Mouse (Mus musculus): ENCODE measurements at regions not wholly inside any gene's neighbourhood (a gene's known extent, or its start where the extent isn't known, plus 50 kb on each side); places are given as distances from the start of the nearest gene placed in this dataset.

GRCm38 (mm10) chr19:33078681-33079360 is 313.3 kb downstream of the Rnls start:
- Histone ChIP-seq H3K4me3 (ENCODE audit: low read depth, low read length) (no peak overlapping the region), H3K9ac (ENCODE audit: low read length) (no peak overlapping the region), H3K4me2 (ENCODE audit: low read depth, severe bottlenecking) (no peak overlapping the region), H3K4me1 (ENCODE audit: control insufficient read depth, insufficient read depth, low read length) (no peaks in the 10 kb centered on the region), H3K27me3 (ENCODE audit: control insufficient read depth, insufficient read depth, low read length) (no peaks in the 10 kb centered on the region), H3K36me3 (ENCODE audit: control insufficient read depth, insufficient read depth, low read length) (no peaks in the 10 kb centered on the region), H3K27ac (replicated peaks; ENCODE audit: low read depth, low read length) (no peak overlapping the region), H3K9me3 (ENCODE audit: control insufficient read depth, low read length) (no peaks in the 10 kb centered on the region)
- ATAC-seq (ENCODE audit: insufficient number of reproducible peaks, low FRiP score, low TSS enrichment, low read depth) (no peak), DNase-seq (ENCODE audit: low spot score) (no peak)
- 81% methylated on average over 4 of the region's 4 CpGs for WGBS

GRCm38 (mm10) chr19:33079959-33080358 is 312.1 kb downstream of the Rnls start:
- no peak for DNase-seq (ENCODE audit: low spot score)
- Histone ChIP-seq H3K27me3 (ENCODE audit: control insufficient read depth, insufficient read depth, low read length) (no peaks in the 10 kb centered on the region), H3K36me3 (ENCODE audit: control insufficient read depth, insufficient read depth, low read length) (no peaks in the 10 kb centered on the region), H3K9me3 (ENCODE audit: control insufficient read depth, low read length) (no peaks in the 10 kb centered on the region), H3K27ac (replicated peaks; ENCODE audit: low read depth, low read length) (no peak overlapping the region), H3K9ac (ENCODE audit: low read length) (no peak overlapping the region), H3K4me3 (ENCODE audit: low read depth, low read length) (no peak overlapping the region), H3K4me1 (ENCODE audit: control insufficient read depth, insufficient read depth, low read length) (no peaks in the 10 kb centered on the region), H3K4me2 (ENCODE audit: low read depth, severe bottlenecking) (no peak overlapping the region)
- no peak for ATAC-seq (ENCODE audit: insufficient number of reproducible peaks, low FRiP score, low TSS enrichment, low read depth)
- 80% methylated on average over 2 of the region's 2 CpGs for WGBS

DNA sequence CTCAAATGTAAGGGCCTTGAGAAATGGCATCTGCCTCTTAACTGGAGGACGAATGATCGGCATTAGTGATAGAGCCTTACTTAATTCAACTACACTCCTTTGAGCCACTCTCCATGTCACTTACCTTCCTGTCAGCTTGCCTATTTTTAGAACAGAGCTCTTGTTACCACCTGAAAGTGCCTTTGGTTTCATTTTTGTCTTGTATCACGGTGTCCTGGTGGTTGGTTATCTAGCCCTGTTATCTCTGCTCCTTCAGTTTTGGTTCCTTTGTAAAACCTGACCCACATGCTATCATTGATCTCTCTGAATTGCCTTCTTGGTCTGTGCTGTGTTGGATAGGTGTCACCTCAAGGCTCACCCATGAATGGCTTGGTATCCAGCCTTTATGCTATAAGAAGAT is 310.6 kb downstream of the Rnls start:
- Histone ChIP-seq H3K4me2 (ENCODE audit: low read depth, severe bottlenecking) (no peak overlapping the region), H3K27me3 (ENCODE audit: control insufficient read depth, insufficient read depth, low read length) (no peaks in the 10 kb centered on the region), H3K4me3 (ENCODE audit: low read depth, low read length) (no peak overlapping the region), H3K9ac (ENCODE audit: low read length) (no peak overlapping the region), H3K36me3 (ENCODE audit: control insufficient read depth, insufficient read depth, low read length) (no peaks in the 10 kb centered on the region), H3K27ac (replicated peaks; ENCODE audit: low read depth, low read length) (no peak overlapping the region), H3K4me1 (ENCODE audit: control insufficient read depth, insufficient read depth, low read length) (no peaks in the 10 kb centered on the region), H3K9me3 (ENCODE audit: control insufficient read depth, low read length) (no peaks in the 10 kb centered on the region)
- no peak for DNase-seq (ENCODE audit: low spot score)
- WGBS = 93% methylated on average over 3 of the region's 3 CpGs
- ATAC-seq (ENCODE audit: insufficient number of reproducible peaks, low FRiP score, low TSS enrichment, low read depth) = no peak

DNA sequence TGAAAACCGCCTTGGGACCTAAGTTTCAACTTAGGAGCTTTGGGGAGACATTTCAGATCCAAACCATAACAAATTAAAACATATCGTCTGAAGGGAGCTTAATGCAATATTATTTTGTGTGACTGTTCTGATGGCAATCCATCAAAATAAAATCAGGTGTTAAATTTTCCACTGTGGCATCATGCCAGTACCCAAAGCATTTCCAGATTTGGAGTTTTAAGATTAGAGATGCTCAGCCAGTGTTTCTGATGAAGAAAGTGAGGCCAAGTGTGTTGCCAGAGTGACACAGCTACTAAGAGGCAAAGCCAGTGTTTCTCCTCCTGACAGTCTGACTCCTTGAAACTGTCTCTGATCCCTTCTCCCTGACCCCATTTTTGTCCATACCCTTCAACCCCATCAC is 308.7 kb downstream of the Rnls start:
- H3K9ac ChIP-seq (ENCODE audit: low read length) = no peak overlapping the region
- H3K36me3 ChIP-seq (ENCODE audit: control insufficient read depth, insufficient read depth, low read length) = no peaks in the 10 kb centered on the region
- ATAC-seq (ENCODE audit: insufficient number of reproducible peaks, low FRiP score, low TSS enrichment, low read depth) = no peak
- no peaks in the 10 kb centered on the region for H3K9me3 ChIP-seq (ENCODE audit: control insufficient read depth, low read length)
- no peaks in the 10 kb centered on the region for H3K4me1 ChIP-seq (ENCODE audit: control insufficient read depth, insufficient read depth, low read length)
- no peak overlapping the region for H3K4me3 ChIP-seq (ENCODE audit: low read depth, low read length)
- WGBS = 74% methylated on average over 2 of the region's 2 CpGs
- DNase-seq (ENCODE audit: low spot score) = no peak
- H3K27ac ChIP-seq (replicated peaks; ENCODE audit: low read depth, low read length) = no peak overlapping the region
- H3K4me2 ChIP-seq (ENCODE audit: low read depth, severe bottlenecking) = no peak overlapping the region
- no peaks in the 10 kb centered on the region for H3K27me3 ChIP-seq (ENCODE audit: control insufficient read depth, insufficient read depth, low read length)

DNA sequence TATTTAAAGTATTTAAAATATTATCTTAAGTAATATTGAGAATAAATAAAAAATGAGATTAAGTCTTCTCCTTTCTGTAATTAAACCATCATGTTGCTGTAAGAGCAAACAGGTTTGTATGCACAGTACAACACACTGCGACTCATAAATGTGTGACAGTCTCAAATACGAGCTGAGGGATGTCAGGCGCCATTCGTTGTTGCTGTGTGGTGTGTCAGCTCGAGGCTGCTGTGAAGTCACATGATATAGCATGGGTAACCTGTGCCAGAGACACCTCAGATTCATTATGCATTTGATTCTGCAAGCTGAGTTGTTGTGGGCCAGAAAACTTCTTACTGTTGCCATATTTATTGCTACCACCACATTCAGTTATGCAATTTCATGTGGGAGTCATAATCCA is 307.4 kb downstream of the Rnls start:
- ATAC-seq (ENCODE audit: insufficient number of reproducible peaks, low FRiP score, low TSS enrichment, low read depth) = no peak
- 86% methylated on average over 5 of the region's 5 CpGs for WGBS
- Histone ChIP-seq H3K4me2 (ENCODE audit: low read depth, severe bottlenecking) (no peak overlapping the region), H3K4me3 (ENCODE audit: low read depth, low read length) (no peak overlapping the region), H3K9me3 (ENCODE audit: control insufficient read depth, low read length) (no peaks in the 10 kb centered on the region), H3K36me3 (ENCODE audit: control insufficient read depth, insufficient read depth, low read length) (no peaks in the 10 kb centered on the region), H3K27ac (replicated peaks; ENCODE audit: low read depth, low read length) (no peak overlapping the region), H3K27me3 (ENCODE audit: control insufficient read depth, insufficient read depth, low read length) (no peaks in the 10 kb centered on the region), H3K4me1 (ENCODE audit: control insufficient read depth, insufficient read depth, low read length) (no peaks in the 10 kb centered on the region), H3K9ac (ENCODE audit: low read length) (no peak overlapping the region)
- DNase-seq (ENCODE audit: low spot score) = no peak
